Mouse (Mus musculus): ENCODE data around the gene Plxnb3.
A peak's percentile ranks its signal among the peaks of the same experiment; 100 is the strongest.
"Not testable (repeated sequence)": the region's sequence is repeated elsewhere in the genome, so short reads cannot be mapped to it uniquely, and the experiment has no call there.

Gene Plxnb3

DNA sequence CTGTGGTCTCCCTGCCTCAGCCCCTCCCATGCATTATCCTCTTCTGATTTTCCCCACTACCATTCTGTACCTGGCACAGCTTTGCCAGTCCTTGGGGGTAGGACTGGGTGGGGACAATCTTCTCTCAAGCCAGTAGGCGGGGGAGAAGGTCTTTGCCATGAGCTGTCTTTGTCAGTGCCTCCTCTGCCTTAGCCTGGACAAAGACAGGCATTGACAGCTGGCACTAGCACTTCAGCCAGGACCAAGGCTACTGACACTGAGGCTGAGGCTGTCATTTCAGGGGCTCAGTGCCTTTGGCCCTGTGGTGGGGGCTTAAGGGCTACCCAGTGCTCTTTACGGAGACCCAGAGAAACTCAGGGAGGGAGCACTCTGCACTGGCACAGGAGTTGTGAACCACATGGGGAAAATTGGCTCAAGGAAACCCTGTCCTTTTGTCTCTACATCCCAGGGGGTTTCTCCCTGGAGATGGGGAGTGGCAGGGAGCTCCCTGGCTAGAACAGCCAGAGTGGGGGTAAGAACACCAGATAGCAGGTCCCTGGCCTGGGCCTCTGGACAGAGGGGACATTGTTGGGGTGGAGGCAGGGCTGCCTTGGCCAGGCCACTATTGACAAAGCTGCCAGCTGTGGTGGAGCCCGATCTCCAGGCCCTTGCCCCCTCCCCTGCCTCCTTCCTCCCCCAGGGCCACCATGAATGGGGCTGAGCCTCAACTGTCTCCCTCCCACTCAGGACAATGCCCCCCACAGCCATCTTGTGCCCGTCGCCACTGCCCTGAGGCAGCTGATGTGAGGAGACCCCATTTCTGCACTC is at the start of gene Plxnb3:
TSS of gene Plxnb3 (plus strand) at position 757 of the 807 bp plus-strand sequence.
- DNase-seq (ENCODE audit: low spot score) = no peak

DNA sequence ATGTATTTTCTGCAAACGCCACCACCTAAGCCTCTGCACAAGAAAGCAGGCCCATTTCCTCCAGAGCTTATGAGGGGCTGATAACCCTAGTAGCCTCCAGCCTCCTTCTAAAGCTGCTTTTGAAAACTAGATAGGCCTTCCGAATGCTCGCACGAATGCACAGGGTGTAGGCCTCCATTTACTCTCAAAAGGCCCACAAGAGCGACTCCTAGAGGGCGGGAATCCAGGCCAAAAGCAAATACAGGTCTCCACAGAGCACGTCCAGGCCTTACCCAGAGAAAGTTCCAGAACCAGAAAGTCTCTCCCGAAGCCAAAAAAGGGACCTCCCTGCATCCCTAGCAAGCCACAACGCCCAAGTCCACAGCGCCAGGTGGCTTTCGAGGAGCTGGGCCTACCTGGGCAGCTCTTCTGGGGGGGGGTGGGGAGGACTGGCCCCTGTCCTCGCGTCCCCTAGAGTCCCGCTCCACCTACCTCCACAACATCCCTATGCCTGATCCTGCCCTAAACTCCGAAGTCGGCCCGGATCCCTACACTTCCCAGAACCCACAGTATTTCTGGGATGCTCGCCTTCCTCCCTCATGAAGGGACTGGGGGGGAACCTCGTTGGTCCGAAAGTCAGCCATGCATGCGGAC is 41.3 kb upstream of the Plxnb3 start:
- peak; percentile 50 for DNase-seq (ENCODE audit: low spot score)

DNA sequence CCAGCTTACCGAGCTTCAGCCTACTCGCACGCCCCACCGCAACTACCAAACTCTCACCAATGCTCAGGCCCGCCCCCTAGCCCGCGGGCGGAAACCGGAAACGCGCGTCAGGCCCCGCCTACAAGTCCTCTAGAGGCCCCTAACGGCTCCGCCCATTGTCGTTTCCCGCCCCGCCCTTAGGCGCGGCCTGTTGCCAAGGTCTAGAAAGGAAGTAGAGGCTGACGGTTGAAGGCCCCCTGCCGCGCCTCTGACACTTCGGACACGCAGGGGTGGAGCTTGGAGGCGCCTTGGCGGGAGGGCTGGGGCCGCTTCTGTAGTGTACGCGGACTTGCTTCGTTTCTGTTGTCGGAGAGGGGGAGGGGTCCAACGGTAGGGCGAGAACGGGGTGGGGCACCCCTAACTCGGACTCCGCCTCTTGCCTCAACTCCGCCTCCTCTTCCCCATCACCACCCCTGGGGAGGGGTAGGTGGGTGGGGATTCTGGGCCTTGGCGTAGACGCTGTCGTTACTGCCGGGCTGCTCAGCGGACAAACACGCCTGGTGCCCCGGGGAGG is 40.7 kb upstream of the Plxnb3 start, which contains the start of the genes Bcap31 and Abcd1:
TSS of gene Bcap31 (minus strand) at position 67 of the 553 bp plus-strand sequence.
TSS of gene Abcd1 (plus strand) at position 489 of the 553 bp plus-strand sequence.
- peak; percentile 95 for DNase-seq (ENCODE audit: low spot score)

DNA sequence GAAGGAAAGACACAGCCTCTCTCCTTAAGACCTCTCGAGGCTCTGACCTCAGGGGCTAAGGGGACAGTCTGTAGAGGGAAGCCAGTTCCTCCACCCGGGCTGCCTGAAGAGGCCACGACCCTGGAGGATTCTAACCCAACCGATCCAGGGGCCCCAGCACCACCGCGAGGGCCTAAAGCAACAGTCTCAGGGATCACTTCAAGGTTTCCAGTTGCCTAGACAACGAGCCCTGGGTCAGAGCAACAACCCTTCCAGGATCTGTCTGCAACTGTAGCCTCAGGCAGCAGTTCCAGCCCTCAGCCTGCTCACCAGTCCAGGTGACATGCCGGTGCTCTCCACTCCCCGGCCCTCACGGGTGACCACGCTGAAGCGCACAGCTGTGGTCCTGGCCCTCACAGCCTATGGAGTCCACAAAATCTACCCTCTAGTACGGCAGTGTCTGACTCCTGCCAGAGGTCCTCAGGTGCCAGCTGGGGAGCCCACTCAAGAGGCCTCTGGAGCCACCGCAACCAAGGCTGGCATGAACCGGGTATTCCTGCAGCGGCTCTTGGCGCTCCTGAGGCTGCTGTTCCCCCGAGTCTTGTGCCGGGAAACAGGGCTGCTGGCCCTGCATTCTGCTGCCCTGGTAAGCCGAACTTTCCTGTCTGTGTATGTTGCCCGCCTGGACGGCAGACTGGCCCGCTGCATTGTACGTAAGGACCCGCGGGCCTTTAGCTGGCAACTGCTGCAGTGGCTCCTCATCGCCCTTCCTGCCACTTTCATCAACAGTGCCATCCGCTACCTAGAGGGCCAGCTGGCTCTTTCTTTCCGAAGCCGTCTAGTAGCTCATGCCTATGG is 40.0 kb upstream of the Plxnb3 start:
- no peak for DNase-seq (ENCODE audit: low spot score)

DNA sequence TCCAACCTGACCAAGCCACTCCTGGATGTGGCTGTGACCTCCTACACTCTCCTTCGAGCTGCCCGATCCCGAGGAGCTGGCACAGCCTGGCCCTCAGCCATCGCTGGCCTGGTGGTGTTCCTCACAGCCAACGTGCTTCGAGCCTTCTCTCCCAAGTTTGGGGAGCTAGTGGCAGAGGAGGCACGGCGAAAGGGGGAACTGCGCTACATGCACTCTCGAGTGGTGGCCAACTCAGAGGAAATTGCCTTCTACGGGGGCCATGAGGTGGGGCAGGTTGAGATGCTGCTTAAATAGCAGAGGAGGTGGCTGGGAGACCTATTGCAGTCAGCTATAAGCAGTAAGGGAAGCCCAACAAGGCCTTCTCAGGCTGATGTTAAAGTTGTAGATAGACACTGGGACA is 39.2 kb upstream of the Plxnb3 start:
- peak; percentile 28 for DNase-seq (ENCODE audit: low spot score)

DNA sequence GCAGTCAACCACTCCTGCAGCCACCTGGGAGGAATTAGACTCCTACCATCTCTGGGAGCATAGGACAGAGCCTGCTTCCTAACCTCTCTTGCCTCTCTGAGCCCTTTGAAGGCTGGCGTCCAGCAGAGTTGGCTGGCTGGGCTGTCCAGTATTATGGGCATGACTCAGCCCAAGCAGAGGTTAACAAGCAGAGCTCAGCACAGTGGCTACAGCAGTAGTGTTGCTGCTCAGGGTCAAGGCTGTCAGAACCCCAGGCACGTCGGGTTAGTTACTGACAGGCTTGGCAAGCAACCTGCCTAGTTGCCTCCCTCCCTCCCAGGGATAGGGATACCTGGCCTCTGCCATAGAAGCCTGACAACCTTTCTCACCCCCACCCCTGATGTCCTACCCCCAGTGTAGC is 38.6 kb upstream of the Plxnb3 start:
- DNase-seq (ENCODE audit: low spot score) = peak; percentile 3

DNA sequence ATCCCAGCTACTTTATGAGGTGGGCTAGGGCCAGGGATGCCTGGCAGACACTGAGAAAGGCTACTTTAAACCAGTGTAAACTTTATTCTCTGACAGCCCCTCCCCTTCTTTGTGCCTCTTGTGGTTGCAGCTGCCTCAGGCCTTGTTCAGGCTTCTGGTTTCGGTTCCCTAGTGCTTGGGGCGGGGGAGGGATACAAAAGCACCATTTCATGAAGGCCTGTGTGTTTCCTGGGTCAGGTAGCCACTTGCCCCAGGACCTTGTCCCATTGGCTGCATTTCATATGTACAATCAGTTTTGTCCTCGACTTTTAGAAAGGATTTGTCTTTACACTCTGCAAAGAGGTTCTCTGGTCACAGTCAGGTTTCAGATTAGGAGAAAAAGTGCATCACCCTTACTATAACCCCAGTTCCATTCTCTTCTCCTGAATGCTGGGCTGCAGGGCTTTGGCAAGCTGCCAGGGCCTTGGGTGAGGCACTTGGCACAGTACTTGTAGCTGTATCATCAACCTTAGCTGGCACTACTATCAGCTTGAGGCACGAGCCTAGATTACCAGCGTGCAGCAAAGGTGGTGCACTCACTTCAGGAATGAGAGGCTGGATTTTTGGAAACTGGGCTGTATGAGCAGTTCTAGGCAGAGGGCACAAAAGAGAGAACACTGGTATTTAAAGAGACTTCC is 38.1 kb upstream of the Plxnb3 start:
- peak; percentile 43 for DNase-seq (ENCODE audit: low spot score)

DNA sequence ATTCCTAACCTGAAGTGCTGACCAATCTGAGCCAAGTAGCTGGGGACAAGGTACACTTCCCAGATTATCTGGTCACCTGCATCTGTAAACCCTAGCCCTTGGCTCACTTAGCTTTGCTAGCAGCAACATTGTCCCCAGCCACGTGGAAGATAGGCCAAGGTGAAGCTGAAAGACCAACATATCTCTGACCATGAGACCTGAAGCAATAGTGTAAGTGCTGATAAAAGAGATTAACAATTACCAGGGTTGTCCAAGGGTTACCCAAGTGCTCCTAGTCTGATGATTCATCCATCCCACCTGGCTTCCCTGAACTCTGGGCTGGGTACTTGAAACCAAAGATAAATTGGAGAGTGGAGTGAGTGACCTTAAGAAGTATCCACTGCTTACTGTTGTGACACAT is 26.0 kb upstream of the Plxnb3 start:
- no peak for DNase-seq (ENCODE audit: low spot score)

DNA sequence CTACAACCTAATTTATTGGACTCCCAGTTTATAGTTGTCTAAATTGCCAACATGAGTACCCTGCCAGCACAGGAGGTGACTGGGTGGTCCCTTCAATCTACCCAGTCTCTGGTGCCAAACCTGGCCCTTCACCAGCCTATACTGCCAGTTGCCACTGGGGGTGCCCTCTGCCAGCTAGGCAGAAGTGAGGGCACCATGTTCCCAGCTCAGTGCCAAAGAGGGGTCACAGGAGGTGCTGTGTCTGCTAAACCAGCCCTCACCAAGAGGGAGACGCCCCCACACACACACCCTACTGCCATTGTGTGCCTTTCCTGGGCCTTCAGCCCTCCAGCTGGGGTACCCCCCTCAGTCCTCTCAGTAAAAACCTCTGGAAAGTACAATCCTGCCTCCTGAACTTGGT is 18.7 kb upstream of the Plxnb3 start:
- DNase-seq (ENCODE audit: low spot score) = no peak

DNA sequence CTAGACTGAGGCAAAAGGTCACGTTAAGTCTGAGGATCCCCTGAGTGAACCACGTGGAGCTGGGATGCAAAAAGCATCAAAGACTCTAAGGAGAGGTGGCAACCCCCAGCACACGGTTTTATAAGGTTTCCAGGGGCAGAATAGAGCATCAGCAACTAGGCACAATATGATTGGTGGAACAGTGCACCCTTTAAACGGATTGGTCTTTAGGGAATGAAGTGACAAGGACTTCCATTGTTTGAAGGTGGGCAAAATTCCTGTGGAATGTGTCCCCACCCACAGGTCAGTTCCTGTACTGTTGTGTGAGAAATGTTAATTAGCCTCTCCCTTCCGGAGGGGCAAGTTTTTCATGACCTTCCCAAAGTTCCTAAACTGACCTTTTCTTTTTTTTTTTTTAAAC is 17.7 kb upstream of the Plxnb3 start:
- DNase-seq (ENCODE audit: low spot score) = no peak

DNA sequence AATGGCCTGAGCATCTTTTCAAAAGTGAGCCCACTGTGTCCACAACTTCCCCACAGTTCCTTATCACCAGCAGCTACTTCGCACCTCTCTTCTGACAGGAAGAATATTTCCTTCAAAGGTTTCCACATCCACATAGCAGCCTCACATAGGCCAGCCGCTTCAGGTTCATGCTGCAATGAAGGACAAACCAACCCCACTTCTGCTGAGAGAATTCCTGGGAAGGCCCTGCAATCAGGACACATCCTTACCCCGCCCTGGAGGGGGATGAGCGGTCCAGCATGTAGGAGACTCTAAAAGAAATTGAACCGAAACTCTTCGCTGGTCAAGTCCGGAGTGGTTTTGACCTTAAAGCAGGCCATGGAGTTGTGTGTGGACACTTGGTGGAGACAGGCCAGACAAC is 17.0 kb upstream of the Plxnb3 start:
- DNase-seq (ENCODE audit: low spot score) = not testable (repeated sequence)

DNA sequence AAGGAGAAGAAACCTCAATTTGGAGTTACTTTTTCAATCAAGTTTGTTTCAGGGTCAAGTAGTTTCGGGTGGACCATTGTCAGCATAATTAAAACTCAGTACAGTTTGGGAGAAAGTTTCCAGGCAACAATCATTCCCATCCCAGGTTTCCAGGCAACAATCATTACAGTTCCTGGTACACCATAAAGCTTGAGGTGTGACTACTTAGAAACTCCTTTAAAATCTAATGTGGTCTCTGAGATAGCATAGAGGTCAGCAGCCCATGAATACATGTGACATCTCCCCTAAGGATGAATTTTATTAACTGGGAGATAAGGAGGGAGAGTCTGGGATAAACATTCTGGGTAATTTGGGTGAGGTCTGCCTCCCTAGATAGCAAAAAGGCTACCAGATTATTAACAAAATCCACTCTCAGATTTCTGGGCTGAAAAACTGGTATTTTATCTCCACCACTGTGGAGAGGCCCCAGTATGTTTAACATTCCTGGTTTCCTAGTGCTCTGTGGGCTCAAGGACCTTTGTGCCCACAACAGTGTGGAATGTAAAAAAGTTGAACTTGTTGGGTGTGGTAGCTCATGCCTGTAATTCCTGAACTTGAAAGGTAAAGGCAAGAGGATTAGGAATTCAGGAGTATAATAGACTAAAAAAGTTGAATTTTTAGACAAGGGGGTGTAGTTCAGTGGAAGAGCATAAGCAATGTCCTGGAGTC is 12.0 kb upstream of the Plxnb3 start:
- DNase-seq (ENCODE audit: low spot score) = no peak

DNA sequence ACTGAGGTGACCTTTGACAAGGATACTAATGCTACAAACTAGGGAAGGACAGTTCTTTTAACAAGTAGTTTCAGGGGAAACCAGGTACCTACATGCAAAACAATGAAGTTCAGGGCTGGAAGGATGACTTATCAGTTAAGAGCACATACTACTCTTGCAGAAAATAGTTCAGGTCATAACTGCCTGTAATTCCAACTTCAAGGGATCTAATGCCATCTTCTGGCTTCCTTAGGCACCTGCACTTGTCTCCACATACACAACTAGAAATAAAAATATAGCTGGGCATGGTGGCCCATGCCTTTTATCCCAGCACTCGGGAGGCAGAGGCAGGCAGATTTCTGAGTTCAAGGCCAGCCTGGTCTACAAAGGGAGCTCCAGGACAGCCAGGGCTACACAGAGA is 7.9 kb upstream of the Plxnb3 start:
- DNase-seq (ENCODE audit: low spot score) = no peak

DNA sequence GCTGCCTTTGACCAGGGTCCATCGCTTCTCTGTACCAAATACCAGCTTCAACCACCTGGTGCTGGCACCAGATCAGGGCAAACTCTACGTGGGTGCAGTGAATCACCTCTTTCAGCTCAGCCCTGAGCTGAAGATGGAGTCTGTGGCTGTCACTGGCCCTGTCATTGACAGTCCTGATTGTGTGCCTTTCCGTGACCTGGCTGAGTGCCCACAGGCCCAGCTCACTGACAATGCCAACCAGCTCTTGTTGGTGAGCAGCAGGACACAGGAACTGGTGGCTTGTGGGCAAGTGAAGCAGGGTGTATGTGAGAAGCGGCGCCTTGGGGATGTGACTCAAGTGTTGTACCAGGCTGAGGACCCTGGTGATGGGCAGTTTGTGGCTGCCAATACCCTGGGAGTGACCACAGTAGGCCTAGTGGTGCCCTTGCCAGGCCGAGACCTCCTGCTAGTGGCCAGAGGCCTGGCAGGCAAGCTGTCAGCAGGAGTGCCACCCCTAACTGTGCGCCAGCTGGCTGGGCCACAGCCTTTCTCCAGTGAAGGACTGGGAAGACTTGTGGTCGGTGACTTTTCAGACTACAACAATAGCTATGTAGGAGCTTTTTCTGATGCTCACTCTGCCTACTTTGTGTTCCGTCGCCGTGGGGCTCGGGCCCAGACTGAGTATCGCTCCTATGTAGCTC is 1.9 kb downstream of the Plxnb3 start:
- no peak for DNase-seq (ENCODE audit: low spot score)

DNA sequence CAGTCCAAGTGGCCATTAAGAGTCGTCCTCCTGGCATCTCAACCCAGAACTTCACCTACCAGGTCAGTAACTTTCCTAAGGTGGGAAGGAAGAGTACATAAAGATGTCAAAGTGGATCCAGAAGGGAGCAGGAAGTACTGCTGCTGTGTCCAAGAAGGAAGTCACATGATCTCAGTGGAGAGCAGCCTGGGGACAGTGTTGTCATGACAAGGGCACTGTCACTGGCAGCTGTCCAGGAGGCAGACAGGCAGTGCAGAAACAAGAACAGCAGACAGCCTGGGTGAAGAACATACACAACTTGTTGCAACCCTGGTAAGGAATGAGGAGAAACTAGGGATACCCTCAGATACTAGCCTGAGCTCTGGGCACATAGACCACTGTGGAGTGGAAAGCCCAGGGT is 8.4 kb downstream of the Plxnb3 start:
- peak; percentile 70 for DNase-seq (ENCODE audit: low spot score)

DNA sequence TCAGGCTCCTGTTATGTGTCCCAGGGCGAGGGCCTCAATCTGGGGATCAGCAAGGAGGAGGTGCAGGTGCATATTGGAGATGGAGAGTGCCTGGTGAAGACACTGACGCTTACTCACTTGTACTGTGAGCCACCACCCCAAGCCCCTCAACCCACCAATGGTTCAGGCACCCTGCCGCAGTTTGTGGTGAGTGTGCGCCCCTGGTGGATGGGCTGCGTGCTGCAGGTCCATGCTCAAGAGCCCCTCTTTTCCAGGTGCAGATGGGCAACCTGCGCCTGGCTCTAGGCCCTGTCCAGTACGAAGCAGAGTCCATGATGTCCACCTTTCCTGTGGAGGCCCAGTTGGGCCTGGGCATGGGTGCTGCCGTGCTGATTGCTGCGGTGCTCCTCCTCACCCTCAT is 10.4 kb downstream of the Plxnb3 start:
- DNase-seq (ENCODE audit: low spot score) = no peak

DNA sequence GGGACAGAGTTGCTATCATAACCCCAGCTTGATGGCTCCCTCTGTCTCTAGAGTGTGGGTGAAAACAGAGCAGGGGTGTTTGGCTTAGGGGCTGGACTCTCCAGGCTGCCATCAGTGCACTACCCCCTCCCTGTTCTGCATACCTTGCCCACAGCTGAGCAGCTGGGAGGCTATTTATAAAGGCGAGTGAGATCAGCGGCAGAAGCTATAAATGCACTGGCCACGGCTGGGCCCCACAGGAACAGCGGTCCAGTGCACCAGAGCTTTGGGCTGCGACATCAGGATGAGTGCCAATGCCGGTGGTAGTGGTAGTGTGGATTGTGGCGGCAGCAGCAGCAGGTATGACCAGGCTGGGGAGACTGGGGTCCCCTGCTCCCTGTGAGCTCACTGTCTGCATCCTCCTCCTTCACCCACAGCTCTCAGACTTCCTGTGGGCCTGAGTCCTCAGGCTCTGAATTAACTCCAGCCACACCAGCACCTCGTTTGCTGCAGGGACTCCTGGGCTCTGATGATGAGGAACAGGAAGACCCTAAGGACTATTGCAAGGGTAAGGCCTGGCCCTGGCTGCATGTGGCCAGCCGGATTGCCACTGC is 17.4 kb downstream of the Plxnb3 start, which contains the start of gene Srpk3:
TSS of gene Srpk3 (plus strand) at position 238 of the 593 bp plus-strand sequence.
- DNase-seq (ENCODE audit: low spot score) = no peak

DNA sequence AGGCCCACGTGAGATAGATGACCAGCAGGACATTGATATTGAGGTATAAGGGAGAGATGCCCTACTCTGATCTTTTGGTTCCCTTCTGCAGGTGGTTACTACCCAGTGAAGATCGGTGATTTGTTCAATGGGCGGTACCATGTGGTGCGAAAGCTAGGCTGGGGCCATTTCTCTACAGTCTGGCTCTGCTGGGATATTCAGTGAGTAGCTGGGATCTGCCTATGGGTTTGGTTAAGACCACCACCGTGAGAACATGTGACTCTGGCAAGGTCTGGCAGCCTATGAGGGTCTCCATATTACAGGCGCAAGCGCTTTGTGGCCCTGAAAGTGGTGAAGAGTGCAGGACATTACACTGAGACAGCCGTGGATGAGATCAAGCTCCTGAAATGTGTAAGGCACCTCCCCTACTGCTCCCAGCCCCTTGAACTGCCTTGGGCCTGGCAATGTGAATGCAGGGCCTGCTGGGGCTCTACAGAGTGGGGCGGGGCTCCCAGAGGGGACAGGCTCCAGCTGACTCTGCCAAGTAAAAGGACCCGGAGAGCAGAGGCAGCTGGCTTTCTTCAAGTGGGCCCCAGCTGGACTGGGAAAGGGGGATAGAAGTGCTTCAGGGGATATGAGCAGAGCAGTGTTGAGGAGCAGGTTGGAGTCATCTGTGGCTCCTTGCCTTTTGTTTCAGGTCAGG is 18.1 kb downstream of the Plxnb3 start:
- peak; percentile 8 for DNase-seq (ENCODE audit: low spot score)

DNA sequence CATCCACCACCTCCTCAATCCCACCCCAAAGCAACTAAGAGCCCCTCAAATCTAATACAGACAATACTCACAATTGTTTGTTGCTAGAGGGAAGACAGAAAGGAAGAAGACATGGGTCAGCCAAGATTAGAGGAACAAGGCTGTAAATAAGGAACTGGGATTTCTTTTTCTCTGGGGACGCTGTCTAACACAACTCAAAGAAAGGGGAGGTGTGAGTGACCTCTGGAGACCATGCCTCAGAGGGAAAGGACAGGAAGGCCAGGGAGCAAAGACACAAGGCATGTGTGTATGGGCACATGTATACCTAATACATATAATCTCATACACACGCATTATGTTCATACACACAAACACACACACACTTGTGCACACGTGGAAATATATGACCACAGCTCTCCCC is 25.3 kb downstream of the Plxnb3 start:
- no peak for DNase-seq (ENCODE audit: low spot score)
